ENCODE assay signal across 1 mouse cellular context in the genomic region with DNA sequence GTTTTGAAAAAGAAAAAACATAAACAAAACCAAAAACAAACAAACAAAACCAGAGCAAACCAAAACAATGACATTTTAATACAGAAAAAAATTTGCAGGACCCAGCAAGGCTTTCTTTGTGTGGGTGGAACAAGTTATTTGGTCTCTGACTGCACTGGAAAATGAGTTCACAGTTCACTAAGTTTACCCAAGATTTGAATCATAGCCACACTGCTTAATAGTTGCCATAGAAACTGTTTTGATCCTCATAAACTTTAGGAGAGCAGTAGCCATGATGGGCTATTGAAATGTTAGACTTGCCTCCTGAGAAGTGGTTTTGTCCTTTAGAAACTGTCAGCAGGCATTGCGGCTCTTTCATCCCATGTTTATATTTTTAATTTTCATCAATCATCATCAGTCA.
TF ChIP-seq lines count a peak whose summit lies in the region.

No protein-coding gene starts in this region.

TF ChIP-seq in CH12.LX, 34 proteins besides CTCF, POLR2A, EP300 and RAD21 (continued from another document):
- no peak for TF ChIP-seq ZKSCAN1 (IDR thresholded peaks at IDR 0.05; ENCODE audit: borderline replicate concordance, low read depth, low read length)
- no peak for TF ChIP-seq RCOR1 (conservative IDR thresholded peaks at IDR 0.05; ENCODE audit: low read depth, low read length)
- TF ChIP-seq CHD2 (IDR thresholded peaks at IDR 0.05; ENCODE audit: low read length): no peak
- TF ChIP-seq JUN (IDR thresholded peaks at IDR 0.05; ENCODE audit: insufficient read depth, low read depth, low read length): no peak
- no peak for TF ChIP-seq USF1 (IDR thresholded peaks at IDR 0.05; ENCODE audit: low read depth, low read length)
- no peak for TF ChIP-seq NELFE (IDR thresholded peaks at IDR 0.05; ENCODE audit: low read depth, low read length)
- no peak for TF ChIP-seq TCF12 (IDR thresholded peaks at IDR 0.05; ENCODE audit: low read depth, low read length)
- no peak for TF ChIP-seq GABPA (IDR thresholded peaks at IDR 0.05; ENCODE audit: insufficient replicate concordance, low read depth, low read length)
- no peak for TF ChIP-seq E2F4 (IDR thresholded peaks at IDR 0.05; ENCODE audit: insufficient replicate concordance, low read depth, low read length)
- TF ChIP-seq USF2 (conservative IDR thresholded peaks at IDR 0.05; ENCODE audit: low read depth, low read length): no peak
- no peak for TF ChIP-seq BHLHE40 (IDR thresholded peaks at IDR 0.05; ENCODE audit: low read depth, low read length)
- TF ChIP-seq KAT2A (IDR thresholded peaks at IDR 0.05; ENCODE audit: insufficient replicate concordance, low read length): no peak
- TF ChIP-seq MXI1 (IDR thresholded peaks at IDR 0.05; ENCODE audit: low read depth, low read length): no peak
- no peak for TF ChIP-seq CHD1 (IDR thresholded peaks at IDR 0.05; ENCODE audit: low read depth, low read length)
- TF ChIP-seq MAX (IDR thresholded peaks at IDR 0.05; ENCODE audit: low read length): no peak
- no peak for TF ChIP-seq PAX5 (IDR thresholded peaks at IDR 0.05; ENCODE audit: low read length)
